Mouse (Mus musculus): ENCODE results near the gene Gm27021. TPM values are rescaled to one million over a fixed set of nuclear protein-coding genes. Genes with fewer than 3 reads are reported as not detected.

Gm27021 gene
- polyA plus RNA-seq, 1 experiment from 2014 or later: 5.2 TPM

GRCm38 (mm10) chr8:120568164-120568798 lies 99.6 kb downstream of the Gm27021 start:
- H3K9ac ChIP-seq: no peak overlapping the region
- H3K4me3 ChIP-seq: no peak overlapping the region
- no peaks in the 10 kb centered on the region for H3K27me3 ChIP-seq
- H3K4me2 ChIP-seq: no peak overlapping the region
- peak overlapping the region; percentile 30; the same call in 1 of the 2 replicates for H3K27ac ChIP-seq
- H3K4me1 ChIP-seq (replicated peaks): peaks cover 51% of the 10 kb centered on the region
- H3K36me3 ChIP-seq: peaks cover 65% of the 10 kb centered on the region
- WGBS: 96% methylated on average over 37 of the region's 37 CpGs
- no peaks in the 10 kb centered on the region for H3K9me3 ChIP-seq
- ATAC-seq (ENCODE audit: low FRiP score): no peak

GRCm38 (mm10) chr8:120567731-120568130 lies 100.1 kb downstream of the Gm27021 start:
- Histone ChIP-seq H3K4me2 (no peak overlapping the region), H3K9ac (peak overlapping the region; percentile 43; the same call in 1 of the 2 replicates), H3K27me3 (no peaks in the 10 kb centered on the region), H3K27ac (peak overlapping the region; percentile 90; the same call in 1 of the 2 replicates), H3K4me1 (replicated peaks) (peaks cover 56% of the 10 kb centered on the region), H3K36me3 (peaks cover 60% of the 10 kb centered on the region), H3K4me3 (no peak overlapping the region), H3K9me3 (no peaks in the 10 kb centered on the region)
- no peak for ATAC-seq (ENCODE audit: low FRiP score)
- 95% methylated on average over 17 of the region's 17 CpGs for WGBS

- H3K9ac ChIP-seq: no peak overlapping the region; the same call in 1 of the 2 replicates
- H3K4me1 ChIP-seq (replicated peaks): peaks cover 65% of the 10 kb centered on the region
- WGBS: 74% methylated on average over 8 of the region's 8 CpGs
- H3K4me2 ChIP-seq: no peak overlapping the region
- no peak for ATAC-seq (ENCODE audit: low FRiP score)
- no peak overlapping the region for H3K4me3 ChIP-seq
- H3K36me3 ChIP-seq: peaks cover 49% of the 10 kb centered on the region
- H3K27ac ChIP-seq: peak overlapping the region; percentile 90
- H3K9me3 ChIP-seq: no peaks in the 10 kb centered on the region
- no peaks in the 10 kb centered on the region for H3K27me3 ChIP-seq
These were observed 101.2 kb downstream of the Gm27021 start for GRCm38 (mm10) chr8:120566681-120567080.

- 11% methylated on average over 7 of the region's 7 CpGs for WGBS
- peaks cover 36% of the 10 kb centered on the region for H3K36me3 ChIP-seq
- no peaks in the 10 kb centered on the region for H3K27me3 ChIP-seq
- no peak overlapping the region for H3K4me3 ChIP-seq
- H3K4me1 ChIP-seq (replicated peaks): peaks cover 71% of the 10 kb centered on the region
- no peak overlapping the region for H3K4me2 ChIP-seq
- peak overlapping the region; percentile 53; the same call in 1 of the 2 replicates for H3K9ac ChIP-seq
- H3K9me3 ChIP-seq: no peaks in the 10 kb centered on the region
- H3K27ac ChIP-seq: peak overlapping the region; percentile 90
- ATAC-seq (ENCODE audit: low FRiP score): 0 out of 2 replicates have a peak, but pooled peaks have one; percentile 19
These were observed 102.6 kb downstream of the Gm27021 start for GRCm38 (mm10) chr8:120565151-120565711.

GRCm38 (mm10) chr8:120563851-120564837 lies 103.7 kb downstream of the Gm27021 start:
- no peak overlapping the region for H3K4me3 ChIP-seq
- H3K4me2 ChIP-seq: peak overlapping the region; percentile 26
- WGBS: 13% methylated on average over 20 of the region's 20 CpGs
- no peaks in the 10 kb centered on the region for H3K27me3 ChIP-seq
- H3K9ac ChIP-seq: peak overlapping the region; percentile 56
- ATAC-seq (ENCODE audit: low FRiP score): peak; percentile 41
- H3K36me3 ChIP-seq: peaks cover 29% of the 10 kb centered on the region
- H3K4me1 ChIP-seq (replicated peaks): peaks cover 82% of the 10 kb centered on the region
- no peaks in the 10 kb centered on the region for H3K9me3 ChIP-seq
- peak overlapping the region; percentile 90 for H3K27ac ChIP-seq

- 5% methylated on average over 8 of the region's 8 CpGs for WGBS
- peak overlapping the region; percentile 26; the same call in 1 of the 2 replicates for H3K4me2 ChIP-seq
- no peak overlapping the region for H3K4me3 ChIP-seq
- peak overlapping the region; percentile 90 for H3K27ac ChIP-seq
- peaks cover 21% of the 10 kb centered on the region for H3K36me3 ChIP-seq
- peak; percentile 7; the same call in 1 of the 2 replicates for ATAC-seq (ENCODE audit: low FRiP score)
- H3K9ac ChIP-seq: peak overlapping the region; percentile 56
- H3K4me1 ChIP-seq (replicated peaks): peaks cover 90% of the 10 kb centered on the region
- H3K9me3 ChIP-seq: no peaks in the 10 kb centered on the region
- no peaks in the 10 kb centered on the region for H3K27me3 ChIP-seq
These were observed 104.5 kb downstream of the Gm27021 start for GRCm38 (mm10) chr8:120563348-120563724.

- H3K27ac ChIP-seq: peak overlapping the region; percentile 90
- no peaks in the 10 kb centered on the region for H3K27me3 ChIP-seq
- H3K4me1 ChIP-seq (replicated peaks): peaks cover 96% of the 10 kb centered on the region
- peak overlapping the region; percentile 56 for H3K9ac ChIP-seq
- 81% methylated on average over 18 of the region's 18 CpGs for WGBS
- H3K4me2 ChIP-seq: peak overlapping the region; percentile 26; the same call in 1 of the 2 replicates
- H3K4me3 ChIP-seq: no peak overlapping the region
- peaks cover 15% of the 10 kb centered on the region for H3K36me3 ChIP-seq
- no peaks in the 10 kb centered on the region for H3K9me3 ChIP-seq
- no peak for ATAC-seq (ENCODE audit: low FRiP score)
These were observed 105.1 kb downstream of the Gm27021 start for GRCm38 (mm10) chr8:120562680-120563347.

GRCm38 (mm10) chr8:120561539-120562435 lies 106.1 kb downstream of the Gm27021 start:
- H3K27me3 ChIP-seq: no peaks in the 10 kb centered on the region
- peaks cover 100% of the 10 kb centered on the region for H3K4me1 ChIP-seq (replicated peaks)
- H3K4me3 ChIP-seq: no peak overlapping the region
- peak overlapping the region; percentile 90 for H3K27ac ChIP-seq
- H3K9ac ChIP-seq: 0 out of 2 replicates have a peak overlapping the region, but pooled peaks have one; percentile 56
- 84% methylated on average over 22 of the region's 22 CpGs for WGBS
- peaks cover 5% of the 10 kb centered on the region for H3K36me3 ChIP-seq
- no peak overlapping the region for H3K4me2 ChIP-seq
- ATAC-seq (ENCODE audit: low FRiP score): no peak
- H3K9me3 ChIP-seq: no peaks in the 10 kb centered on the region

GRCm38 (mm10) chr8:120560535-120560934 lies 107.3 kb downstream of the Gm27021 start:
- Histone ChIP-seq H3K4me2 (no peak overlapping the region), H3K9me3 (no peaks in the 10 kb centered on the region), H3K4me3 (no peak overlapping the region), H3K36me3 (no peaks in the 10 kb centered on the region; the same call in 1 of the 2 replicates), H3K9ac (peak overlapping the region; percentile 53; the same call in 1 of the 2 replicates), H3K27me3 (no peaks in the 10 kb centered on the region), H3K27ac (peak overlapping the region; percentile 86; the same call in 1 of the 2 replicates), H3K4me1 (replicated peaks) (peaks cover 100% of the 10 kb centered on the region)
- no peak for ATAC-seq (ENCODE audit: low FRiP score)
- 86% methylated on average over 5 of the region's 5 CpGs for WGBS

- peak overlapping the region; percentile 27 for H3K4me2 ChIP-seq
- no peaks in the 10 kb centered on the region; the same call in 1 of the 2 replicates for H3K36me3 ChIP-seq
- H3K27me3 ChIP-seq: no peaks in the 10 kb centered on the region
- no peak for ATAC-seq (ENCODE audit: low FRiP score)
- H3K9me3 ChIP-seq: no peaks in the 10 kb centered on the region
- H3K9ac ChIP-seq: peak overlapping the region; percentile 53; the same call in 1 of the 2 replicates
- H3K27ac ChIP-seq: peak overlapping the region; percentile 86
- no peak overlapping the region for H3K4me3 ChIP-seq
- WGBS: 7% methylated on average over 11 of the region's 11 CpGs
- peaks cover 100% of the 10 kb centered on the region for H3K4me1 ChIP-seq (replicated peaks)
These were observed 108.2 kb downstream of the Gm27021 start for GRCm38 (mm10) chr8:120559654-120560053.
